In the genomic region with DNA sequence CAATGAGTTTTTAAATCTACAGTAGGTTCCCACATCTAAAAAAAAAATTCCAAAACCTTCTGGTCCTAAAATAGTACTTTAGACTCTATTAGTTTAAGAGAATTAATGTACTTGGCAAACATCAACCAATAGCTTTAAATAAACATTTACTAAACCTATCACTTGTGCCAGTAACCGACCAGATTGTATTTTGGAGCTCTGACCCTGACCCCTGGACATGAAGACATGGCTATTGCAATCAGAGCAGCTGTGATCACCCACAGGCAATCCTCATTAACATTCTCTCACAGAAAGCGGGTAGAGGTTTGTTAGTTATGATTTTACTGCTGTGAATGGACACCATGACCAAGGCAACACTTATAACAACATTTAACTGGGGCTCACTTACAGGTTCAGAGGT, we compare ENCODE assay signal across 12 mouse cellular contexts.
"Had no signal": no experiment of that assay in that cellular context is flagged by ENCODE, and none has a peak within 500 bp of the region (broad histone marks: within the 10 kb centered on the region; RNA-seq: fewer than 3 reads in every experiment).

No protein-coding gene starts in this region.

- H3K9ac ChIP-seq: hindbrain, embryonic 14.5 days; limb, embryonic 13.5 days; liver, embryonic 12.5 days; liver, embryonic 15.5 days; lung, embryonic 15.5 days had no signal

- H3K27ac ChIP-seq: hindbrain, embryonic 14.5 days; hindbrain, postnatal 0 days; layer of hippocampus, adult 2 months; limb, embryonic 10.5 days; limb, embryonic 13.5 days; liver, embryonic 12.5 days; liver, embryonic 15.5 days; lung, embryonic 15.5 days had no signal

- H3K27me3 ChIP-seq: limb, embryonic 13.5 days; liver, embryonic 12.5 days; liver, embryonic 15.5 days; lung, embryonic 15.5 days had no signal

- H3K4me3 ChIP-seq: layer of hippocampus, adult 2 months; limb, embryonic 10.5 days; limb, embryonic 13.5 days; liver, embryonic 12.5 days; liver, embryonic 15.5 days; lung, embryonic 15.5 days had no signal

- DNase-seq: layer of hippocampus, adult 9-11 months; midbrain, embryonic 14.5 days; thymus, adult 18-20 months; thymus, postnatal 36 days had no signal
